Mouse (Mus musculus) cerebellum, adult 2 months (tissue): ENCODE data around the gene Ms4a2.

ENCODE experiments used
- CTCF ChIP-seq: fragments of 200-500 bp; IDR thresholded peaks from 2 replicates; pipeline ENCODE4 v1.5.1; 2011; ENCODE audit warnings: low read depth, mild to moderate bottlenecking, control low read depth, low read length, moderate library complexity, borderline replicate concordance; ENCODE audit not compliant: insufficient read depth
- POLR2A ChIP-seq: fragments of 200-500 bp; IDR thresholded peaks from 2 replicates; pipeline ENCODE4 v1.6.1; 2011; ENCODE audit warnings: low read length, control low read depth, borderline replicate concordance; ENCODE audit not compliant: insufficient read depth

GRCm38 (mm10) chr19:11633732-11634131, 10.2 kb upstream of the Ms4a2 start:
- TF ChIP-seq CTCF = no peak
- no peak for TF ChIP-seq POLR2A
